Mouse (Mus musculus): ENCODE measurements around the gene Pdzrn4.
A peak's percentile ranks its signal among the peaks of the same experiment; 100 is the strongest.
"Not testable (repeated sequence)": the region's sequence is repeated elsewhere in the genome, so short reads cannot be mapped to it uniquely, and the experiment has no call there.

Pdzrn4 gene

GRCm38 (mm10) chr15:92396770-92397608 is at the start of gene Pdzrn4:
Gene Pdzrn4 (plus strand): TSS chr15:92396881.
- DNase-seq (ENCODE audit: low spot score in 2 of 2), result peak in 1 of 2 experiments; percentile 48

- no peak for DNase-seq (ENCODE audit: low spot score in 2 of 2)
These were observed 49.3 kb upstream of the Pdzrn4 start for GRCm38 (mm10) chr15:92347426-92347825.

GRCm38 (mm10) chr15:92347902-92348301 is 48.8 kb upstream of the Pdzrn4 start:
- no peak for DNase-seq (ENCODE audit: low spot score in 2 of 2)

- DNase-seq (ENCODE audit: low spot score in 2 of 2), result not testable (repeated sequence)
These were observed 48.2 kb upstream of the Pdzrn4 start for GRCm38 (mm10) chr15:92348453-92348852.

- no peak for DNase-seq (ENCODE audit: low spot score in 2 of 2)
These were observed 32.5 kb upstream of the Pdzrn4 start for GRCm38 (mm10) chr15:92364153-92364552.

GRCm38 (mm10) chr15:92364592-92364991 is 32.1 kb upstream of the Pdzrn4 start:
- DNase-seq (ENCODE audit: low spot score in 2 of 2), result no peak

GRCm38 (mm10) chr15:92394811-92395210 is 1.9 kb upstream of the Pdzrn4 start:
- no peak for DNase-seq (ENCODE audit: low spot score in 2 of 2)

- no peak for DNase-seq (ENCODE audit: low spot score in 2 of 2)
These were observed 2.1 kb downstream of the Pdzrn4 start for GRCm38 (mm10) chr15:92398747-92399146.

- no peak for DNase-seq (ENCODE audit: low spot score in 2 of 2)
These were observed 2.6 kb downstream of the Pdzrn4 start for GRCm38 (mm10) chr15:92399278-92399677.

GRCm38 (mm10) chr15:92401554-92401953 is 4.9 kb downstream of the Pdzrn4 start:
- DNase-seq (ENCODE audit: low spot score in 2 of 2), result no peak

- DNase-seq (ENCODE audit: low spot score in 2 of 2), result no peak
These were observed 18.6 kb downstream of the Pdzrn4 start for GRCm38 (mm10) chr15:92415323-92415722.

GRCm38 (mm10) chr15:92416141-92416540 is 19.5 kb downstream of the Pdzrn4 start:
- DNase-seq (ENCODE audit: low spot score in 2 of 2), result no peak

- no peak for DNase-seq (ENCODE audit: low spot score in 2 of 2)
These were observed 20.0 kb downstream of the Pdzrn4 start for GRCm38 (mm10) chr15:92416658-92417057.

GRCm38 (mm10) chr15:92417120-92417519 is 20.4 kb downstream of the Pdzrn4 start:
- DNase-seq (ENCODE audit: low spot score in 2 of 2), result no peak

GRCm38 (mm10) chr15:92434605-92435004 is 37.9 kb downstream of the Pdzrn4 start:
- no peak for DNase-seq (ENCODE audit: low spot score in 2 of 2)

- DNase-seq (ENCODE audit: low spot score in 2 of 2), result no peak
These were observed 38.6 kb downstream of the Pdzrn4 start for GRCm38 (mm10) chr15:92435306-92435705.

GRCm38 (mm10) chr15:92441630-92442180 is 45.0 kb downstream of the Pdzrn4 start:
- DNase-seq (ENCODE audit: low spot score in 2 of 2), result no peak

GRCm38 (mm10) chr15:92447708-92448147 is 51.0 kb downstream of the Pdzrn4 start:
- DNase-seq (ENCODE audit: low spot score in 2 of 2), result peak; percentile 25 to 51

GRCm38 (mm10) chr15:92449112-92449511 is 52.4 kb downstream of the Pdzrn4 start:
- DNase-seq (ENCODE audit: low spot score in 2 of 2), result no peak

- no peak for DNase-seq (ENCODE audit: low spot score in 2 of 2)
These were observed 55.9 kb downstream of the Pdzrn4 start for GRCm38 (mm10) chr15:92452620-92453019.

GRCm38 (mm10) chr15:92482198-92482597 is 85.5 kb downstream of the Pdzrn4 start:
- no peak for DNase-seq (ENCODE audit: low spot score in 2 of 2)

- no peak for DNase-seq (ENCODE audit: low spot score in 2 of 2)
These were observed 94.7 kb downstream of the Pdzrn4 start for GRCm38 (mm10) chr15:92491376-92491775.
